Mouse (Mus musculus) adrenal gland, adult 18-20 months (tissue): ENCODE results near the gene Dohh. TPM values are rescaled to one million over a fixed set of nuclear protein-coding genes. Genes with fewer than 3 reads are reported as not detected.

Experiments
- DNase-seq, 2 experiments: peaks; one replicate each; pipeline ENCODE4 v3.0.0; 2021 to 2022; ENCODE audit warnings: low spot score in 2 of 2
- total RNA-seq, 2 experiments: library from RNA; stranded (reverse); gene quantifications; 1 replicate in 1 of 2; 2 replicates in 1 of 2; pipeline ENCODE4 v1.2.3; 2021

Gene Dohh
- total RNA-seq, 2 experiments from 2014 or later, result 49.1 to 50.5 TPM

DNA sequence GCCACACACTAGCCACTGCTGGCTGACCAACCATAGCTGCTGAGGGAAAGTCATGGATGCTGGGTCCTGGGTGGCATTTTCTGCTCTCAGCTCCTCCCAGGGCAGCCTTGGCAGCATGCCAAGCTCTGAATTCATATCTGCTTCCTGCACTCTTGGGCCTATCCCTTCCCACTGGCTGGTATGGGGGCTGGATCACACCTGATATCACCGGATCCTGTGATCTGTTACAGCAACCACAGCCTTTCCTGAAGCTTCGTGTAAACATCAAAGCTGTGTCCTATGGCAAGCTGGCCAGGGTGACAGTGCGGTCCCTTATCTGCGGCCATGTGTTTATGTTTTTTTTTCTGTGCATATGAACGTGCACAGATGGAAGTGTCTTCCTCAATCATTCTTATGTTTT lies 2.2 kb upstream of the Dohh start:
- no peak for DNase-seq

DNA sequence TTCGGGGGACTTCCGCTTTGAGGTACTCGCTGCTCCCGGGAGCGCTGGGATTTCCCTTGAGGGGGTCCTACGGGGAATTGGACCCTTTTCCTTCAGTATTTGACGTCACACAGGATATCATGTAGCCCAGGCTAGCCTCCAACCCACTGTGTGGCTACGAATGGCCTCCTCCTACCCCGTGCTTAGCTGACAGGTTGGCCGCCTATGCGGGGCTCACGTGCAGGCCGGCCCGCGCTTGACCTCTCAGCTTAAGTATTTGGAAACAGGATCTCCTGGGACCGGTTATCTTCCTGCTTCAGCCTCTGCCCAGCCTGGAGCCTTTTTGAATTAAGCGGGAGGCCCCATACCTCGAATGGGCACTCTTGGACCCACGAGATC lies 366 bp downstream of the Dohh start:
- DNase-seq, result no peak

DNA sequence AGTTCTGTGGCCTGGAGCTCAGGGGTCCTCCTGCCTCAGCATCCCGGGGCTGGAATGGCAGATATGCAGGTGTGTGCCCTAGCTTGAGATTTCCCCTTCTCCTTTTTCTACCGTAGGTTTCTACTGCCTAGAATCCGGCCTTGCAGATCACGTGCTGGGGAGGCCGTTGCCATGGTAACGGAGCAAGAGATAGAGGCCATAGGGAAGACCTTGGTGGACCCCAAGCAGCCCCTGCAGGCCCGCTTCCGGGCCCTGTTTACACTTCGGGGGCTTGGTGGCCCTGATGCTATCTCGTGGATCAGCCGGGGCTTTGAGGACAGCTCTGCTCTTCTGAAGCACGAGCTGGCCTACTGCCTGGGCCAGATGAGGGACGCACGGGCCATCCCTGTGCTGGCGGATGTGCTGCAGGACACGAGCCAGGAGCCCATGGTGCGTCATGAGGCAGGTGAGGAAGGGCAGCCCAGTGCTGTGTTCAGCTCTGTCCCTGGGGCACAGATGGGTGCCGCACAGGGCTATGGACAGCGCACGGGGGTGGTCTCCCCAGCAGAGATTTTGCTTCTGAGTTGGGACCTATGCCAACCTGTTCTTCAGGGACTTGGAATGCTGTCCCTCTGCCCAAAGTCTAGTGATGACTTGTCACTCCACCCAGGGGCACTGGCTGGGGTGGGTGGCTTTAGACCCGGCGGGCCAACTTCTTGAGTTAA lies 1.5 kb downstream of the Dohh start:
- DNase-seq, result no peak

DNA sequence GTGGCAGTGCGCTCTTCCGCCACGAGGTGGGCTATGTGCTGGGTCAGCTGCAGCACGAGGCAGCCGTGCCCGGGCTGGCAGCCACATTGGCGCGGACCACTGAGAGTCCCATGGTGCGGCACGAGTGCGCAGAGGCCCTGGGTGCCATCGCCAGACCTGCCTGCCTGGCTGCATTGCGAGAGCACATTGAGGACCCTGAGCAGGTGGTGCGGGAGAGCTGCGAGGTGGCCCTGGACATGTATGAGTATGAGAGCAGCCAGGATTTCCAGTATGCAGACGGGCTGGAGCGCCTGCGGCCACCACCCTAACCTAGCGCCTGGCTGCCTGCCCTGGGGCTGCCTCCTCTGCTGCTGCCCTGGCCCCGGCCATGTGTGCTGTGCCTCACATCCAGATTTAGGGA lies 3.5 kb downstream of the Dohh start:
- DNase-seq, result no peak

DNA sequence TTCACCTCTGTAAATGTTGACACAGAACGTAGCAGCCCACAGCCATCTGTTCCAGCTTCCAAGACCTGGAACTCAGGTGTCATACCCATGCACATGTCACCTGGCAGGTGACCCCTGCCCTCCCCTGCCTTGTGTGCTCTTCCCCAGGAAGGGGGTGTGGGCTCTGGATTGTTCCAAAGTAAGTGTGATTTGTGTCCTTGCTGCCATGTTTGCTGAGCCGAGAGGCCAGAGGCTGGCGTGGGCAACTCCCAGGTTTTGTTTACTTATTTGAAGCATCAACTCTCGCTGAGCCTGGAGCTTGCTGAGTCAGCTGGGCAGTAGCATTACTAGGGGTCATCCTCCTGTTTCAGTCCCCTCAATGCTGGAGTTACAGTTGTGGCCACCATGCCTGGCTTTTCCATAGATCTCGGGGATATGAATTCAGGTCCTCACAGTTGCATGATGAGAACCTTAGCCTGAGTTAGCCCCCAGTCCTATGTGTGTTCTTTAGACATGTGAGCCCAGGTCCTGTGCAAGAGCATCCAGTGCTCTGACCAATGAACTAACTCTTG lies 4.4 kb downstream of the Dohh start, which contains the start of gene Gm48552:
Gene Gm48552 (plus strand): TSS at position 501 of the 551 bp plus-strand sequence.
- DNase-seq, result no peak

DNA sequence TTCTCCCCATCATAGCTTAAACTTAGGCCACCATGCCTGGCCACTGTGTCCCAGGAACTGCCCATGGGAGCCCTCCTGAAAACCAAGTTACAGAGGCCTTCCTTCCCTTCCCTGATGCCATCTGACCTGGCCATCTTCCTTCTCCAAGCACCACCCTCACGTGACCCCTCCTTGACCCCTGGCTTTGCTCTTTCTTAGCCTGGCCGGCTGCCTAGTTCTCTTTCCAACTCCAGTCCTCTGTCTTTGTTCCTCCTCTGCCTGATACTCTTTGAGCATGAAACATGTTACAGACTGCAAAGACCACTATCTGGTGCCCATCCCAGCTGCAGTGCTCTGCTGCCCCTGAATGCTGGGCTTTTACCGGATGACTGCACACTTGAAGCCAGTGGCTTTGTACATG lies 5.1 kb downstream of the Dohh start:
- no peak for DNase-seq

DNA sequence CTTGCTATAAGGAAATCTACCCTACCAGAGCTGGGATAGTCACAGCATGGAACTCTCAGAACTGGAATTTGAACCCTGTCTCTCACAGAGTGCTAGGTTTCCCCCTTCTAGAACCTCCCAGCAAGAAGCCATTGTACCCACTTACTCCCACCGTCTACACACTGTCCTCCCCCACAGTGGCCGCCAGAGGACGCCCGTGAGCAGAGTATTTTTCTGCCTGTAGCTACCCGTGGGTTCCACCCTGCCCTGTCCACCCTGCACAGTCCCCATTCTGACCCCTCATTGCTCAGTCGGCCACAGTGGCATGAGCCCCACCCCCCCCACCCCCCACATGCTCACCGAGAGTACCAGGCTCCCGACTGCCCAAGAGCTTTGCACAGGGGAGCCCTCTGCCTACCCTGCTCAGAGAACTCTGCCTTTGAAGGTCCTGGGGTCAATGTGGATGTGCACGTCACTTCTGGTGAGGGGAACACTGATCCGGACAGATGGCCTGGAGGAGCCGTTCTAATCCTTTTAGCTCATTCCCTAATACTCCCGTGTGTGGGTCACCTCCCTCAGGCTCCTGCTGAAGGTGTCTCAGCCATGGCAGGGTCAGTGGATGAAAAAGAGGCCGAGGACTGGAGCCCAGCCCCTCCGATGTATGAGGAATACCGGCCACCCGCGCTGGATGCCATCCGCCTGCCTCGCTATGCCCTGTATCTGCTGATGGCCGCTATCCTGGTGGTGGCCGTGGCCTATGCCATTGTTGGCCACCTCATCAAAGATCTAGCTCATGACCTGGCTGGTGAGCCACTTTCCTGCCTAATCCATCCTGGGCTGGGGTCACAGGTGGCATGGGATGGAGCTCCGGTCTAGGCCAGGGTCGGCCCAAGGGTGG lies 5.8 kb downstream of the Dohh start:
- peak; percentile 83 to 85 for DNase-seq

DNA sequence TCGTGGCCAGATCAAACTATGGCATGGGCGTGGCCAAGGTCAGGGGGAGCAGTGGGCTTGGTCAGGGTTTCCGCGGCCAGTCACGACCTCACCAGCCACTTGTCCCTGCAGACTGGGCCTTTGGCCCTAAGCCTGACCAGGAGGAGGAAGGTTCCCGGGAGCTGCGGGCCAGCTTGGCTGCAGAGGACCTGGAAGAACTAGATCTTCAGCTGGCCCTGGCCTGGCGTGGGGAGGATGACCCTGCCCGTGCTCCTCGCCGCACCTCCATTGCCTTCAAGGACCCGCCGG lies 6.4 kb downstream of the Dohh start:
- no peak for DNase-seq

DNA sequence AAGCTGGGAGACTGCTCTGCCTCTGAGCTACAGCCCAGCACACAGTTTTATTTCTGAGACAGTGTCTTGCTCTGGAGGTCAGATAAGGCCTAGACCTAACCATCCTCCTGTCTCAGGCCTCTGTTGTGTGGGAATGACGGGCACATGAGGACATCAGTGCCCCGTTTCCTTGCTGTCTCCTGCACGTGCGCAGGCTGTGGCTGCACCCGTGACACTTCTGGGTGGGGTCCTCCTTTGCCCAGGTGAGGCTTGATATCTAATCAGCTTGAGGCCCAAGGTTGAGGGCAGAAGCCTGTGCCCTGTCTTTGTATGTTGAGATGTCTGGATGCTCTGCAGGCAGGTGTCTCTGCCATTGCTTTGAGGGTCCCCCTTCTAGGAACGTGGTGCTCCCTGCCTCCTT lies 8.0 kb downstream of the Dohh start:
- no peak for DNase-seq

DNA sequence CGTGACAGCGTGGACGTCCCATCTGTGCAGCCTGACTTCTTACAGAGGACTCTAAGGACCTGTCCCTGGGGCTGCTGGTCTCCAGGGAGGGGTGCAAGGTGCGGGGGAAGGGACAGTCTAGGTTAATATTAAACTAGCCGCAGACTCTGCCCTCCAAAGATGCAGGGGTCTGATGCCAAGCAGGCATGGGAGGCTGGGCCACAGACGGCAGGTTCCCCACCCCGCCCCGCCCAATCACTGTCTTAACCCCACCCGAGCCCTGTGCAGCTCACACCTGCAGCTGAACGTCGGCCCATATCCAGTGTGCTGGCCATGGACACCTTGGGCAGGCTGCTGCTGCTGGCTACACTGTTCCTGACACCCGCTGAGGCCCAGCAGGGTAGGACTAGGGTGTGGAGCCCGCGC lies 8.6 kb downstream of the Dohh start, which contains the start of gene Smim24:
Gene Smim24 (plus strand): TSS at position 271 of the 405 bp plus-strand sequence.
- DNase-seq, result no peak

DNA sequence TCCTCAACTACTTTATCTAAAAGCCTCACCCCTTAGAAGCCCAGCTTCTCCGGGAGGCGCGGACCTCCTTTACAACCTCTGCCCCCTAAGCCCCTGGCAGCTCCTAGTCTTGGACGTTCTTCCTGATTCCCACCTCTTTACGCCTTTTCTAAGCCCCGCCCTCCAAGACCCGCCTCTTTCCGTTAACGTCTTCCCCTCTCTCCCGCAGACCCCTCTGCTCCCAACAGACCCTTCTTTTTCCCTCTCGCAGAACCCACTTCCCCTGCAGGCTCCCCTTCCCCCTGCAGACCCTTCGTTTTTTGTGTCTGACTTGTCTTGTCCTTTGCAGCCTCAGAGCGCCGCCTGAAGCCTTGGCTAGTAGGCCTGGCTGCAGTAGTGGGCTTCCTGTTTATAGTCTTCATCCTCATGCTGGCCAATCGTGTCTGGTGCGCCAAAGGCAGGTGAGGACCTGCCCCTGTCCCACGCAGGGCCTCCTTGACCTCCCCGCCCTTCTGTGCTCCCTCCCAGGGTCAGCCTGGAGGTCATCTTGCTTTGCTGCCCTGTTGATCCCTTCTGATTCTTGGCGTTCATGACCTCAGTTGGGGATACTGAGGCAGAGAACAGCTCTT lies 9.3 kb downstream of the Dohh start:
- no peak for DNase-seq

DNA sequence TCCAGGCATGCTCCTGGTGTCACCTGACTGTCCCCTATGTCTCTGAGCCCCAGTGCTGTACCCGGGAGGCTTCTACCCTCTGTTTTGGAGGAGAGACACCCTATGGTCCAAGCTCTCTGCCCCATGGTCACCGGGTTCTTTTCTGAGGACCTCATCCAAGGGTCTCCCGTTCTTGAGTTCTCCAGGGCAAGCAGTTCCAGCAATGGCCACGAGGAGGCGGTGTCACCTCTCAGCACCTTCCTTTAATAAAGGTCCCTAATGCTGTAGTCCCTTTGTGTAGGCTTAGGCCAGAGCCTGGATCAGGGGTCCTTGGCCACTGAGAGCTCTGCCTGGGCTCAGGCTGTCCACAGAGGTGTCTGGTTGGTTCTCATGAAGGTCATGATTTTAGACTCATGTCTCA lies 10.9 kb downstream of the Dohh start:
- DNase-seq, result peak; percentile 64 to 71

DNA sequence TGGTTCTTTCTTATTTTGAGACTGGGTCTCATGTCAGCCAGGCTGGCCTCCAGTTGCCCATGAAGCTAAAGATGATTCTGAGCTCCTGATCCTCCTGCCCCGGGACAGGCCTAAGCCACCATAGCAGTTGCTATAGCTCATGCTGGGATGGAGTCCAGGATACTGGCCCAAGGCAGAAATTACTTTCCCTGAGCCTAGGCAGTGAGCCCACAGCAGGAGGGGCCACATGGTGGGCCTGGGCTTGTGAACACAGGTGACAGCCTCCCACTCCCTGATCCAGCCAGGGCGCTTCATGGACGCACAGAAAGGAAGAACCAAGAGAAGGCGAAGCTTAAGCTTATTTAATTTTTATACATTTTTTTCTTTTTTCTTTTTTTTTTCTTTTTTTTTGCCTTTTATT lies 11.6 kb downstream of the Dohh start:
- DNase-seq, result no peak

DNA sequence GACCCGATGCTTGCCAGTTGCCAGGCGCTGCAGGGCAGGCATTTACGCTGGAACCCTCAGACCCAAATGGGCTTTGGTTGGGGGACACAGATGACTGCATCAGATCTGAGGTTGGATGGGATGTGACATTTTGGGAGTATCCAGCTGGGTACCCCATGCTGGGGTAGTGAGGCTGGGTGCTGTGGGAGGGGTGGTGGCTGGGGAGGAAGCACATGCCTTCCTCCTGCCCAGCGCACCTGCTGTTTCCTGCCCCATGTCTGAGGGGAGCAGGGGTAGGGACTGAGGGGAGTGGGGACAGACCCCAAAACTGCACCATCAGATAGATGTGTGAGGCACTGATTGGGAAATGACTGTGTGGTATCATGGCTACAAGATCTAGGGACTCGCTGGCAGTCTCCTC lies 12.5 kb downstream of the Dohh start:
- DNase-seq, result no peak

DNA sequence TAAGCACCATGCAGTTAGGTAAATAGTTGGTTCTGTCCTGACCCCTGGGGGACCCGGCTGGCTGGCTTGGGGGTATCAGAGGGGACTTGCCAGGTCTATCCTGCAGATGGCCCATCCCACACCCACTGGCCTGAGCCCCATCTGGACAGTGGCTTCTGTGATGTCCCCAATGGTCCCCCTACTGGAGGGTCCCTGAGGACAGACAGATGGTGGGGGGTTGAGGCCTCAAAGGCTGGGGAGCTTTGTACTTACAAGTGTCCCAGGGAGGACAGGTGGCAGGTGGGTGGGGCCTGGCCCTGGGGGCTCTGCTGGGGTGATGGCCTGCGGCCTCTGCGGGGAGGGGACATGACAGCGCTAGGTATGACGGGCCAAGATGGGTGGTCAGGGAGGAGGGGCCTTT lies 15.1 kb downstream of the Dohh start:
- DNase-seq, result no peak

DNA sequence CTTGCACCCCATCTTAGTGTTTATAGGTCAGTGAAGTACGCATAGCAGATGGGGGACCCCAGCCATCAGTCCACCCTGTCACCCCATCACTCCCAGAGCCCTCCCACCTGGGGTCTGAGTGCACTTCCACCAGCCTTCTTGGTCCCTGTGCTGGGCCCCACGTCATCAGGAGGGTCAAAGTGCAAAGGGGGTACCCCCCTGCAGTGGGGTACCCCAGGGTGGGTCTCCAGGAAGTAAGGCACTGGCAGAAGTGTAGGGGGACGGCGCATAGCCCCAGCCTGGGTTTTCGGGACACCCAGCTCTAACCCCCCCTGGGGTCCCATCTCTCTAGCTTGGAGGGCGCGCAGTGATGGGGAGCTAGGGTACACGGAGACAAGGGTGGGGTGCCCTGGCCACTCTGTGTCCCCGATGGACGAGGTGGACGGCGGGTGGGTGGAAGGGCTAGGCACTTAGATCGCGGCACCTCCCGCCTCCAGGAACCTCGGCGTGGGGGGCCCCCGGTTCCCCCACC lies 15.6 kb downstream of the Dohh start:
- no peak for DNase-seq

DNA sequence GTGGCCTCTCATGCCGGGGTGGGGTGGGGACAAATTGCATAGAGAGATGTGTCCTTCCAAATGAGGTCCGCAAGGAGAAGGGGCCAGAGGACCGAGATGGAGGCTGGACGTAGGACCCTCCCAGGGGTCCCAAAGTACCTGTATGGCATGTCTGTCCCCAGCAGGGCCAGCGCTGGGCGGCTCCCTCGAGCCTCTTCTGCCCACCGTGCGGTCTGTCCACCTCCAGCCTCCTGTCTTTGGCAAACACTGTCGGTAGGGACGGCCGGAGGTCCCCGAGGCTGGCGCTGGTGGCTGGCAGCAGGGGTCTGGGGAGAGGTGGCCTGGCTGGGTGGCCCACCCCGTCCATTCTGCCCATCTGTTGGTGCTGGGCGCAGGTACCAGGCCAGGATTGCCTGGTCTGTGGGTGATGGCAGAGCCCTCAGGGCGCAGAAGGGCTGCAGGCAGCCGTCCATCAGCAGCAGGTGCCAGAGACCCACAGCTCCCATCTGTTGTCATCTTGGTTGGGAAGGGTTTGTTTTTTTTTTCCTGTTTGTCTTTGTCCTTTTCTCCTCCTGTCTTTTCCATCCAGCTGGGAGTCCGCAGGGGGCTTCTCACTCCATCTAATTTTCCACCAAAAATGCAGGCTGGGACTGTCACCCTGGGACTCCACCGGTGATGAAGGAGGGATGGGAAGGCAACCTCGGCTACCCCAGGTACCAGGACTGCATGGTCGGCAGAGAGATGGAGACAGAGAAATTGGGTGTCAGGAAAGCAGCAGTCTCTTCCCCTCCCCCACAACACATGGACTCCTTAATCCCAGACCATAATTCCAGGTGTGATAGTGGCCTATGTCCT lies 16.4 kb downstream of the Dohh start:
- DNase-seq, result no peak

DNA sequence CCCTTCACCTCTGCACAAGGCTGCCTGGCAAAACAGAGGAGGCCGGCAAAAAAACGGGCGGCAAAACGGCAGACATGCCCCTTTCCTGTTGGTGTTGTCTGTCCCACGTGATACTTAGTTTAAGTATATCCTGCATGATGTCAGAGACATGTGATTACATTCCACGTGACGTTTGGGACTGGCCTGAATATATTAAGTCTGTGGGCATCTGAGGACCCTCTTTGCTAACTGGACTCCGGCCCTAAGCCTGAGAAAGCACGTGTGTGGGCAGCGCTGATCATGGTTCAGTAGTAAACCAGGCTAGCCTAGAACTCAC lies 16.9 kb downstream of the Dohh start:
- DNase-seq, result no peak

DNA sequence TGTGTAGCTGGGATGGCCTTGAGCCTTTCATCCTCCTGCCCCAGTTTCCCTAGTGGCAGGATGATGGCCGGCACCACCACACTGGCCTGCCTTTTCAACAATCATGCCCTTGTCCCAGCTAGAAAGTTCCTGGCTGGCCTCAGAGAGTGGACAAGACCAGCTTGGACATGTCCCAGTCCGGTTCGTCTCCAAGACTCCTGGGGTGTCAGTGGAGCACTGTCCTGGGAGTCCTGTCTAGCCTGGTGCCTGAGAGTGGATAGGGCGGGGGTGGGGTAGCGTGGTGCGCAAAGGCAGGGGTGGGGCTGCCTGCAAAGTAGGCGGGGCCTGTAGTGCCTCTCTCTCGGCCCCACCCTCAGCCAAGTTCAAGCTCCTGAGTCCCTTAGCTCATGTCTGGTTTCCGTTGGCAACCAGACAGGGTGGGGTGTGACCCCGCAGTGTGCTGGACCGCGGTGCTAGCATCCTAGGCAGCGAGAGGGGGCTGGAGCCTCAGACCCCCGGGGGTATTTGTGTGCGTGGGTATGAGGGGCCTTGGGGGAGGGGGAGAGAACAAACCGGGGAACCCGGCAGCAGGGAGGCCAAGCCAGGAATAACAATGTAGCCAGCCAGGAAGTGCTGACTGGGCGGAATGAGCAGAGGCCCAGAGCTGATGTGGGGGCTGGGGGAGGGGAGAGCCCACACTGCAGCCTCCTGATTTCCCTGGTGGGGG lies 17.4 kb downstream of the Dohh start:
- DNase-seq, result no peak

DNA sequence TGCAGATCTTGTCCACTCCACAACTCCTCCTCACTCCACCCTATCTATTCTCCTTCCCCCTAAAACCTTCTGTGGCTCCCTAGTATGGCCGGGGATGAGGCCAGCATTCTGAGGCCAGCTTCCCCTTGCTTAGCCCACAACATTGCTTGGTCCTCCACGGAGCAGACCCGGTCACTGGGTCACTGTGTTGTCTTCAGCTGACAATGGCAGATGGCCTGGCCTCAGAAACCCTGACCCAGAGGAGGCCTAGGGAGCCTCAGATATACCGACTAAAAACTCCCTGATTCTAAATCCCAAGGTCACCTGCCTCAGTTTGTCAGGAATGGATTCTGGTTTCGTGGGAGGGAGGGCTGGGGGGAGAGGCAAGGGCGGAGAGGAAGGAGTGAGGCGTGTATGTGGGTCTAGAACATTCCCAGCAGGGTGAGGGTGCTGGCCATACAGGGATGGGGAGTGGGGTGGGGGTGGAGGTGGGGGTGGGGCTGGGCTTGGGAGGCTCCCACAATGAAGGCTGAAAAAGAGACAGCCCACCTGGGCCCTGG lies 18.1 kb downstream of the Dohh start:
- no peak for DNase-seq
